Mouse (Mus musculus) midbrain, embryonic 13.5 days (tissue): Measurements from ENCODE around the gene Lonp1. TPM values are rescaled to one million over a fixed set of nuclear protein-coding genes. Genes with fewer than 3 reads are reported as not detected.

Source experiments
- ATAC-seq: fragments of 200-750 bp; cut with Nextera tagmentation; 2 replicates; pipeline ENCODE4 v1.8.0; 2017; ENCODE audit warnings: mild to moderate bottlenecking, moderate TSS enrichment, moderate library complexity
- H3K27ac ChIP-seq: fragments of 300-500 bp; sonication (generic); 2 replicates; pipeline ENCODE4 v1.5.1; 2015; ENCODE audit warnings: inconsistent platforms, mild to moderate bottlenecking, moderate library complexity
- H3K27me3 ChIP-seq: fragments of 300-500 bp; sonication (generic); 2 replicates; pipeline ENCODE4 v1.6.1; 2015; ENCODE audit warnings: mild to moderate bottlenecking, inconsistent platforms
- H3K36me3 ChIP-seq: fragments of 300-500 bp; sonication (generic); 2 replicates; pipeline ENCODE4 v1.6.1; 2015; ENCODE audit warnings: mild to moderate bottlenecking, inconsistent platforms
- H3K4me1 ChIP-seq: fragments of 300-500 bp; sonication (generic); replicated peaks from 2 replicates; pipeline ENCODE4 v1.6.1; 2015; ENCODE audit warnings: inconsistent platforms
- H3K4me2 ChIP-seq: fragments of 300-500 bp; sonication (generic); replicated peaks from 2 replicates; pipeline ENCODE4 v1.6.1; 2015; ENCODE audit warnings: moderate library complexity, mild to moderate bottlenecking, inconsistent platforms
- H3K4me3 ChIP-seq: fragments of 300-500 bp; sonication (generic); replicated peaks from 2 replicates; pipeline ENCODE4 v1.5.1; 2015; ENCODE audit warnings: mild to moderate bottlenecking, inconsistent platforms
- H3K9ac ChIP-seq: fragments of 300-500 bp; sonication (generic); replicated peaks from 2 replicates; pipeline ENCODE4 v1.6.1; 2015; ENCODE audit warnings: mild to moderate bottlenecking, inconsistent platforms
- H3K9me3 ChIP-seq: fragments of 300-500 bp; sonication (generic); 2 replicates; pipeline ENCODE4 v1.6.1; 2016; ENCODE audit warnings: mild to moderate bottlenecking, inconsistent platforms
- WGBS: fragments of 180-500 bp; shearing (Covaris S2); methylation state at CpG from one replicate; pipeline ENCODE4 v1.1.7; 2015; 5-methylcytosine and 5-hydroxymethylcytosine counted together
- polyA plus RNA-seq: library from polyadenylated mRNA; unstranded; fragments of >200 nt; fragmentation: Nextera tagmentation; extraction: Ambion mirVana; gene quantifications from 2 replicates; pipeline ENCODE4 v1.2.1, GENCODE M21; 2015

Gene Lonp1
- polyA plus RNA-seq, 1 experiment from 2014 or later: 43.4 TPM

DNA sequence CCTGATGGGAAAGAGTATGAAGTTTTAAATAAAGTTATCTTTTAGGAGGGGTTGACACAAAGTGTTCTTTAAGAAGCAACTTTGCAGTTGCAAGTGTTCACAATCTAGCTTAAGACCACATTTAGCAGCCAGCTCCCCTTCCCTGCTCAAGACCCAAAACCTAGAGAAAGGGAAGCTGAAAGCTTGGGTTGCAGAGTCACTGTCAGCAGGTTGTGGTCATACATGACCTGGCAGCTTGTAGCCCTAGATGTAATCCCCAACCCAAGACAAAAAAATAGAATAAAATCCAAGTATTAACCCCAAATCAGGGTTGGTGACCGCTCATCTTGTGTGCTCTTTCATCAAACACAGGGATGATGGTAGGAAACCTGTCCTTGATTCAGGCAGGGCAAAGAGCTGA, 43.6 kb downstream of the Lonp1 start:
- 71% methylated on average over 1 of the region's 1 CpGs for WGBS
- no peak for ATAC-seq
- H3K4me1 ChIP-seq: peaks cover 56% of the 10 kb centered on the region
- peak overlapping the region; percentile 97 for H3K4me2 ChIP-seq
- H3K27ac ChIP-seq: no peak overlapping the region
- H3K27me3 ChIP-seq: no peaks in the 10 kb centered on the region
- H3K36me3 ChIP-seq: peaks cover 66% of the 10 kb centered on the region
- H3K9me3 ChIP-seq: no peaks in the 10 kb centered on the region
- H3K4me3 ChIP-seq: peak overlapping the region; percentile 93
- H3K9ac ChIP-seq: peak overlapping the region; percentile 89

DNA sequence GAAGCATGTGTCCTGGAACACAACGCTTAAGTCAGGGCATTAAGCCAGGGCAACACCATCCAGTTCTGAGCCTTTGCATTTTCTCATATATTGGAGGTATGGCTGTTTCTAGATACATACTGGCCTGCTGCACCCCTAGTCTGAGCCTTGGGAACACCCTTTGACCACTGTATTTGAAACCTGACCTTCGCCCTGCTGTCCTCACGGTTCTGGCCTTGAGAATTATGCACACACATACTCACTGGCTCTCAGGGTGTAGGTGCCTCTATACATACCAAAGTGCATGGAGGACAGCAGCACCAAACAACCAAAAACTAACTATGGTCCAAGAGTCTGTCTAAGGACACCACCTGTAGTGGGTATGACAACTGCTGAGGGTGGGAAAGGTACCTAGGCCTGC, 53.7 kb downstream of the Lonp1 start:
- WGBS: 95% methylated on average over 3 of the region's 3 CpGs

DNA sequence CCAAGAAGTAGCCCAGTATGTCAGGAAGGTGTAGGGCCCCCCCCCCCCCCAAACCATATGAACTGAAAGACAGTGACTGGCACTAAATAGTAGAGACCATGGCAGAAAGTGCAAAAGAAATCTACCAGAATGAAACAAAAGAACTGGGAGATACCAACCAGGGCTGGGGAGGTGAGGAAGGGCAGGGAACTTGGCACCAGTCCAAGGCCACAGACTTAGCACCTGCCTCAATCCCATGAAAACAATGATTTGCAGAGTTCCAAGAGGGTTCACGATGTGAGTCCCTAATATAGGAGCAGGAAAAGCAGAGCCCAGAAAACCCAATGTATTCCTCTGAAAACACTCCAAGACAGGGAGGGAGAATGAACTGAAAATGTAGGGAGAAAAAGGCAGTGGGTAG, 54.5 kb downstream of the Lonp1 start:
- no peaks in the 10 kb centered on the region for H3K9me3 ChIP-seq
- WGBS: 60% methylated on average over 1 of the region's 1 CpGs
- no peak for ATAC-seq

More for the DNA sequence above, 53.7 kb downstream of the Lonp1 start:
- Histone ChIP-seq H3K4me1 (0 out of 2 replicates have a peak, but pooled peaks cover 5% of the 10 kb centered on the region), H3K4me3 (no peak overlapping the region), H3K27me3 (no peaks in the 10 kb centered on the region), H3K9me3 (no peaks in the 10 kb centered on the region), H3K4me2 (no peak overlapping the region), H3K36me3 (peaks cover 95% of the 10 kb centered on the region), H3K9ac (no peak overlapping the region), H3K27ac (no peak overlapping the region)
- no peak for ATAC-seq

DNA sequence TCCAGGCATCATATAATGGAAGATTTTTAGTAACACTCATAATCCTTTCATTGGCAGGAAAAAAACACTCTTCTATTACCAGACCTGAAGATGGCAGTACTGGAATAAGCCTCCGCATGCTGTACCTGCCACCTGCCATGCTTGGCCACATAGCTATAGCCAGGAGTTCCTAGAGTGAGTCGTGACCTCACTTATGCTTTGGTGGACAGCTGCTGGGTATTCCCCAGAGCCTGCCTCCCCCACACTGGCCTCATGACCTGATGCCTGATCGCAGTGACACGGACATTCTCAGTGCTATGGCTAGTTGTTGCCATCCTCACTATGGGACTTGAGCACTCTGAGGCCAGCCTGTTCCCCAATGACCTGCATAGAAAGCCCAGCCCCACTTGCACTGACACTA, 56.4 kb downstream of the Lonp1 start:
- H3K4me2 ChIP-seq: no peak overlapping the region
- no peak for ATAC-seq
- no peak overlapping the region for H3K27ac ChIP-seq
- H3K4me3 ChIP-seq: no peak overlapping the region
- H3K9ac ChIP-seq: no peak overlapping the region
- peaks cover 98% of the 10 kb centered on the region for H3K36me3 ChIP-seq
- 0 out of 2 replicates have a peak, but pooled peaks cover 5% of the 10 kb centered on the region for H3K4me1 ChIP-seq
- no peaks in the 10 kb centered on the region for H3K27me3 ChIP-seq
- 96% methylated on average over 4 of the region's 4 CpGs for WGBS
- no peaks in the 10 kb centered on the region for H3K9me3 ChIP-seq

More for the DNA sequence above, 54.5 kb downstream of the Lonp1 start:
- H3K36me3 ChIP-seq: peaks cover 95% of the 10 kb centered on the region
- no peak overlapping the region for H3K4me2 ChIP-seq
- no peak overlapping the region for H3K27ac ChIP-seq
- H3K27me3 ChIP-seq: no peaks in the 10 kb centered on the region
- H3K4me1 ChIP-seq: 0 out of 2 replicates have a peak, but pooled peaks cover 5% of the 10 kb centered on the region
- H3K9ac ChIP-seq: no peak overlapping the region
- no peak overlapping the region for H3K4me3 ChIP-seq

DNA sequence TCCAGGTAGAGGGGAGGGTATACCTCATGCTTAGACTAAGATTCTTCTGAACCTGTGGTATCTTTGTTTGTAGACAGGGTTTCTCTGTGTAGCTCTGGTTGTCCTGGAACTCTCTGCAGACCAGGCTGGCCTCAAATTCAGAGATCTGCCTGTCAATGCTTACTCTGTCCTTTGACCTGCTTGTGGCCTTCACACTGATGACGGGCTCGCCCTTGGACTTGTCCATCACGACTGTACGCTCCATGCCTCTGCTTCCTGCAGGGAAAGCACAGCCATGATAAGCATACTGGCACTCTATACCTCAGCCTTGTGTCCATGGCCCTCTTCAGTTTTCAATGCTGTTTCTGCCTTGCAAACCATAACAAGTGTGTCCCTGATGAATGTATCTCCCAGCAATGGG, 59.3 kb downstream of the Lonp1 start:
- ATAC-seq: no peak
- H3K4me3 ChIP-seq: no peak overlapping the region
- 94% methylated on average over 4 of the region's 4 CpGs for WGBS

DNA sequence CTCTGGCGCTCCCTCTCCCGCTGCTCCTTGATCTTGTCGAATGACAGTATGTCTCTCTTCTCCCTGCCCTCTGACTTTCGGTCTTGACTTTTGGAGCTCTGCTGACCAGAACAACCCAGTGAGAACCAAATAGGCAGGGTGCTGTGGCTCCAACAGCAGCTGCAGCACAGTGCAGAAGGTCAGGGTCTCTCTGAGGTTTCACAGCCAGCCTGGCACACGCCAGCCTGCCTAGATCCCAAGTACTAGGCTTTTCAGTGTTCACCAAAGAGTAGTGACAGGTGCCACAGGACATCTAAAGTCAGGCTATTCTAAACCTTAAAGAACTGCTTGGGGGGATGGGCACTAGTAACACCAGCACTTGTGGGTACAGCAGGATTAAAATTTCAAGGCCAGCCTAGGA, 59.8 kb downstream of the Lonp1 start:
- Histone ChIP-seq H3K9me3 (no peaks in the 10 kb centered on the region), H3K27me3 (no peaks in the 10 kb centered on the region), H3K9ac (no peak overlapping the region), H3K4me2 (no peak overlapping the region), H3K4me1 (no peaks in the 10 kb centered on the region), H3K27ac (no peak overlapping the region), H3K36me3 (peaks cover 100% of the 10 kb centered on the region), H3K4me3 (no peak overlapping the region)
- ATAC-seq: no peak
- 88% methylated on average over 5 of the region's 5 CpGs for WGBS

More for the DNA sequence above, 59.3 kb downstream of the Lonp1 start:
- H3K4me1 ChIP-seq: 0 out of 2 replicates have a peak, but pooled peaks cover 1% of the 10 kb centered on the region
- H3K27me3 ChIP-seq: no peaks in the 10 kb centered on the region
- H3K9me3 ChIP-seq: no peaks in the 10 kb centered on the region
- no peak overlapping the region for H3K27ac ChIP-seq
- peaks cover 100% of the 10 kb centered on the region for H3K36me3 ChIP-seq
- H3K4me2 ChIP-seq: no peak overlapping the region
- no peak overlapping the region for H3K9ac ChIP-seq

DNA sequence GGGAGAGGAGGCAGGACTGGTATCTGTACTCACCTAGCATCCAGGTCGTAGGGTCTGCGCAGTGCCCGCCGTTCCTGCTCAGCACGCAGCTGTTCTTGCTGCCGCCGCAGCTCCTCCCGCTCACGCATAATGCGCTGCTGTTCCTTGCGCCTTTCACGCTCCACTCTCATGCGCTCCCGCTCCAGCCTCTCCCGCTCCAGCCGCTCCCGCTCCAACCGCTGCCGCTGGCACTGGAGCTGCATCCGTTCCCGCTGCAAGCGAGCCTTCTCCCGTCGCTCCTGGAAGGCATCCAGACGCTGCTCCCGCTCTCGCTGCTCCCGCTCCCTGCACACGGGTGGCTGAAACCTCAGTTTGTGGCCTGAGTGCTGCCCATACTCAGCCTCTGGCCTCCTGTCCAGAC, 60.4 kb downstream of the Lonp1 start:
- Histone ChIP-seq H3K4me1 (no peaks in the 10 kb centered on the region), H3K4me3 (no peak overlapping the region), H3K9me3 (no peaks in the 10 kb centered on the region), H3K4me2 (no peak overlapping the region), H3K27me3 (no peaks in the 10 kb centered on the region), H3K36me3 (peaks cover 100% of the 10 kb centered on the region), H3K9ac (no peak overlapping the region), H3K27ac (no peak overlapping the region)
- ATAC-seq: no peak
- 95% methylated on average over 29 of the region's 29 CpGs for WGBS

Other genes starting within 250 kb of the Lonp1 start
- 278 and 317 TPM in 2 replicates for gene Ptprs, start 150.4 kb downstream of the Lonp1 start, polyA plus RNA-seq
- 0.17 TPM in 1 of 2 replicates, not detected in the other for gene Znrf4, start 114.5 kb downstream of the Lonp1 start, polyA plus RNA-seq
- 0.90 and 1.3 TPM in 2 replicates for gene Gm20219, start 72.5 kb downstream of the Lonp1 start, polyA plus RNA-seq
- gene Safb2, start 42.3 kb downstream of the Lonp1 start, polyA plus RNA-seq: 74.1 and 89.0 TPM in 2 replicates
- 112 and 127 TPM in 2 replicates for gene Safb, start 42.1 kb downstream of the Lonp1 start, polyA plus RNA-seq
- gene 2410015M20Rik, start 17.1 kb downstream of the Lonp1 start, polyA plus RNA-seq: 198 and 199 TPM in 2 replicates
- gene Rpl36, start 13.5 kb downstream of the Lonp1 start, polyA plus RNA-seq: 1,197 and 1,215 TPM in 2 replicates
- gene Catsperd, start 1.3 kb upstream of the Lonp1 start, polyA plus RNA-seq: 1.8 and 2.0 TPM in 2 replicates
- gene Ranbp3, start 46.4 kb upstream of the Lonp1 start, polyA plus RNA-seq: 108 and 109 TPM in 2 replicates
- gene Ndufa11, start 90.9 kb upstream of the Lonp1 start, polyA plus RNA-seq: 465 and 479 TPM in 2 replicates
- 15.5 and 18.2 TPM in 2 replicates for gene Vmac, start 91.1 kb upstream of the Lonp1 start, polyA plus RNA-seq
- gene Nrtn, start 130.6 kb upstream of the Lonp1 start, polyA plus RNA-seq: 2.9 and 4.0 TPM in 2 replicates
- 63.7 TPM in 2 replicates for gene Dus3l, start 137.9 kb upstream of the Lonp1 start, polyA plus RNA-seq
- gene Prr22, start 143.4 kb upstream of the Lonp1 start, polyA plus RNA-seq: 1.7 and 1.9 TPM in 2 replicates
- gene Rfx2, start 204.1 kb upstream of the Lonp1 start, polyA plus RNA-seq: 4.0 and 6.3 TPM in 2 replicates
- not detected in 2 replicates for gene Acsbg2, start 247.6 kb upstream of the Lonp1 start, polyA plus RNA-seq
- 0.43 and 0.74 TPM in 2 replicates for gene 1700061G19Rik, start 248.6 kb upstream of the Lonp1 start, polyA plus RNA-seq